Mouse (Mus musculus): ENCODE measurements around the gene Gm6993.

Gm6993 gene

DNA sequence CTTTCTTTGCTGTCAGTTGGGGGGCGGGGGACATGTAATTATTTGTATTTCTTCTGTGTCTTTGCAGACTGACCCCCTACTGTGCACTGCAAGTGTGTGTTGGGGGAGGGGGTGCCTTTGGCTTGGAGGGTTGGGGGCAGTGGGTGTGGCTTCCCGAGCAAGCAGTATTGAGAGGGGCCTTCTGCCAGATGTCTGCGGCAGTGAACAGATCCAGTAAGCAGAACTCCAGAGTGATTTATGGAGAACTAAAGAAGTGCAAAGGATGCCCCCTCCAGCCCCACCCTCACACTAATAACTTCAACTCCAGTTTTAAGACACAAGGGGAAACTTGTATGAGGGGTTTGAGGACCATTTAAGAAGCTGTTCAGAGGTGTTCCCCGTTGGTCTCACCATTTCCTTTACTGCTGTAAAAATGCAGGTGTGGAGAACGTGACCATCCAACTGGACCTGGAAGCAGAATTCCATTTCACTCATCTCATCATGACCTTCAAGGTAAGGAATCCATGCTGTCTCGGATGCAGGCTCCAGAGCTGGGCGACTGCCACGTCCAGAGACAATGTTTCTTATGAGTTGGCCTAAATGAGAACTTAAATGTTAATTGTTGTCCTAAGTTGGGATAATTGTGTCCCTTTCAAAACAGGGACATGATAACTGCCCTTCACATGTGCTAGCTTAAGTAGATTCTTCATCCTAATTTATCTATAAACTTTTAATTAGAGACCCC is 31.6 kb downstream of the Gm6993 start:
- no peak for DNase-seq

DNA sequence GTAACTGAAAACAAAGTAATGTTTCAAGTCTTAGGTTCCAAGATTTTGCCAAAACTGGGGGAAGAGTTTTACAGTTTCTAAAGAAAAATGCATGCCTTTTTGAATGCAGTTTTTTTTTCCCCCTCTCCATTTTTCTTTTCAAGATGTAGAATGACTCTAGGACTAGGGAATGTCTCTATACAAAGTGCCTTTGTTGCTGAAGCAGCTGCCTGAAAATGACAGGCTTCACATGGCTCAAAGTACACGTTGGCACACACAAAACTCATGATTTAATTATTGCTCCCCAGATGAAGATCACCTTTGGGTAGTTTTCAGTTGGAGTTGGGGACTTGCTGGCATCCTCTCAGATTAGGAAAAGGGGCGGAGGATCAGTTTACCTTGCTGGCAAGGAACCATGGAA is 32.3 kb downstream of the Gm6993 start:
- DNase-seq = no peak

DNA sequence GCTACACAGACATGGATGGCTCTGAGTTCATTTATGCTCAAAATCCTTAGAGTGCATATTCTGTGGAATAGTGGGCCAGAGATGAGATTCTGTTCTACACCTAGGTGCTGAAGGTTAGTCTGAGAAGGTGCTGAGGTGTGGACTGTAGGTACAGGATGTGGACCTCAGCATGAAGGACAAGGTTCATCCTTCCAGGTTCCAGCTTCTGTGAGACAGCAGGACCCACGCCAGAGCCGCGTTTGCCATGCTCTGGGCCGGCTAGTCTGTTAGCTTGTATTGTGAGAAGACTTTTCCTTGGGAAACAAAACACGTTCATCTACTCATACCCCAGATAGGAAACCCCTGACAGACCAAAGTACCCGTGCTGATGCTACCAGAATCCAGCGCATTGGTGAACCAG is 33.1 kb downstream of the Gm6993 start:
- peak; percentile 69 for DNase-seq

DNA sequence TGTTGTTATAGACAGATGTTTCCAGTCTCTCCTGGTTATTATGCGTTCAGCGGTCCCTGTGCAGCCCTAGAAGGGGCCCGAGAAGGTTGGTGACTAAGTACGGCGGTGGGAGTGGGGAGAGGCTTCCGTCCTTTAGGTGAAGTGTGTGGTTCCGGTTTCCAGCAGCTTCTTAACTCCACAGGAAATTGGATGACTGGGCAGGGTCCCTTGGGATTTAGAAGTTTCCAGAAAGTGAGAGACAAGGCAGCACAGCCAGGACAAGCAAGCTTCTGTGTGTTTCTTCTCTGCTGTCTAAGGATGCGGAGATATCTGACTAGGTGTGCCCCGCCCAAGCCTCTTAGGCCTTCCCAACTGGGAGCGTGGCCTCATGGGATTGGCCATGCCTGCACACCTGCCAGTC is 34.8 kb downstream of the Gm6993 start:
- DNase-seq = no peak

DNA sequence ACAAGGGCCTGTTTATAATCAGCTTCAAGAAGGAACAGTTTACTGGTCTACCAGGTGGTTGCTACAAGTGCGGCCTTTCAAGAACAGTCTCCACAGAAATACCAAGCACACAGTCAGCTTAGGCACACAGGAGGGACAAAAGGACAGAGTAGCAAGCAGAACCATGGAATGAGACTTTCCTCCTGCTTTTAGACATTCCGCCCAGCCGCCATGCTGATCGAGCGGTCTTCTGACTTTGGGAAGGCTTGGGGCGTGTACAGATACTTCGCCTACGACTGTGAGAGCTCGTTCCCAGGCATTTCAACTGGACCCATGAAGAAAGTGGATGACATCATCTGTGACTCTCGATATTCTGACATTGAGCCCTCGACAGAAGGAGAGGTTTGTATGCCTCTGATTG is 37.7 kb downstream of the Gm6993 start:
- DNase-seq = no peak

DNA sequence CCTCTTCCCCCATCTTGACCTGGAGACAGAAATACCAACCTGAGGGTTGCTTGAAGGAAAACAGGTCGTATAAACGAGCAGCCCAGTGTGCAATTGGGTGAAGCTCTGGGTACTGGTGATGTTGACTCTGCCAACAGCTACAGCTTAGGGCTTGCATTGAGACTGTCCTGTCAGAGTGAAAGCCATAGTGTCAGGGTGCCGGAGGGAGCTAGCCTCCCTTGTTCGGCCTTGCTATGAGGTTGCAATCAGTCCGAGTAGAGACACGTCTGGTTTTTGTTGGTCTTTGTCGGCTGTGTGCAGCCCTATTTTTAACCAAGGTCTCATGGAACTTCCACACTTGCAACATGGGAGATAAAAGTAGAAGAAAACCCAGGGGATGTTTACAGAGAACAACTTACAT is 39.7 kb downstream of the Gm6993 start:
- DNase-seq = no peak

DNA sequence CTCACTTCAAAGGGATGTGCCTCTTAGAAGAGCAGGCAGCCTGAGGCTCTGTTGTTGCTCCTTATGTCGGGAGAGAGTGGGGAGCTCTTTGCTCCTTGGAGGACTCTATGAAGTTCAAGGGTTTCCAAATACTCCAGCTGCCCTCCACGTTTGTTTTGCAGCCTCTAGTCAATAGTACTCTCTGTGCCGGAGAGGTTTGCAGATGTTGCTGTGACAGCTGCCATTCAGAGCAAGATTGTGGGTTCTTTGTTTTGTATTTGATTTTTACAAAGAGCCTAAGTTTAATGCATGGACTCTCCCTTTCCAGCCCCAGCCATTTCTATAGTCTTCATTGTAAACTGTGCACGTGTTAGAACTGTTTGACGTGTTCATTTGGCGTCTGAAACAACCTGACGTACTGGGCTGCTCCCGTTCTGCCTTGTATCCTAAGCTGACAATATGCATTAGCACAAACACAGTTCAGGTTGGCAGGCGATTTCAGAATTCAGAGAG is 40.6 kb downstream of the Gm6993 start:
- DNase-seq = no peak

DNA sequence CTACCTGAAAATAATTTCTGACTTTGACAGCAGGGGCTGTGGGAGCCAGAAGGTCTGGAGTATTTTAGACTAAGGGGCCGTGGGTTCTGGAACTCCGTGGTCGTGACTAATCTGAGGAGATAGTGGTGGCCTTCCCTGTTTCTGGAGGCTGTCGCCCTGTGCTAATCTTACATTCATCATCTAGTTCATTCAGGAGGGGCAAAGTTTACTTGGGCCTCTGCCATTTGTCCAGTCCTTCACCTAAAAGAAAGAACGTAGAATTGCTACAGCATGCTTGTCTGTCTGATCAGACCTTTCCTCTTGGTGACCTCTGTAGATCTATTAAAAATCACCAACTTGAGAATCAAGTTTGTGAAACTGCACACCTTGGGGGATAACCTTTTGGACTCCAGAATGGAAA is 41.7 kb downstream of the Gm6993 start:
- DNase-seq = peak; percentile 56

DNA sequence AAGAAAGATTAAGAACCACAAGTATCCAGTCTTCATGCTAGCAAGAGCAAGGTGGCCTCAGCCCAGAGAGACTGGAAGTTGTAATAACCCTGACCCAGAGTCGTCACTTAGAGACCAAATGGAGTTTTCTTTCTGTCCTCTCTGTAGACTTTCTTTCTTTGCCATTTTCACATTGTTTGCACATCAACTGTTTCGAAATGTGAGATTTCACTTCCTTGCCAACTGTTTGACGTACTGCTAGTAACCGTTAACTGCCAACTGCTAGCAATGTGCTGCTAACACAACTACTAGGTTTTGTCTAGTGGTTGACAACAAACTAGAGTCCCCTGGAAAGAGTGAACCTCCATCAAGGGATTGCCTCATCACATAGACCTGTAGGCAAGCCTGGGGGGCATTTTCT is 42.6 kb downstream of the Gm6993 start:
- DNase-seq = no peak

DNA sequence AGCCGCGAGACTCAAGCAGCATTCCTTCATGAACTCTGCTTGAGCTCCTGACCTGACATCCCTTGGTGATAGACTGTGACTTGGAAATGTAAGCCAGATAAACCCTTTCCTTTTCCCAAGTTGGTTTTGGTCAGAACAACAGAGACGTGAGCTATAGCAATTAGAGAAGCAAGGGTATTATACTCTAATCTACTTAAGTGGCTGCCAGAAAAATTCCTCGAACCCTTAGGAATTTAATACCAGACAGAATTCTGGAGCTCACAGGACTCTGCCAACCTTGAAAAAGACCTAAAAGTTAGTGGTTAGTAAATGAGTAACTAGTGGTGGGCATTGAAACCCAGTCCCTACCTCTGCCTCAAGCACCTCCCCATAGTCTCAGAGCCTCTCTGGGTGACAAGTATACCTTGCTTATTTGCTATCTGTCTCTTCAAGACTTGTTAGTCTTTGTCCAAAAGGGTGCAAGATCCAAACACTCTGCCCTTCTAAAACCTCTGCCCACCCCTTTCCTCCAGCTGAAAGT is 43.1 kb downstream of the Gm6993 start:
- DNase-seq = no peak

DNA sequence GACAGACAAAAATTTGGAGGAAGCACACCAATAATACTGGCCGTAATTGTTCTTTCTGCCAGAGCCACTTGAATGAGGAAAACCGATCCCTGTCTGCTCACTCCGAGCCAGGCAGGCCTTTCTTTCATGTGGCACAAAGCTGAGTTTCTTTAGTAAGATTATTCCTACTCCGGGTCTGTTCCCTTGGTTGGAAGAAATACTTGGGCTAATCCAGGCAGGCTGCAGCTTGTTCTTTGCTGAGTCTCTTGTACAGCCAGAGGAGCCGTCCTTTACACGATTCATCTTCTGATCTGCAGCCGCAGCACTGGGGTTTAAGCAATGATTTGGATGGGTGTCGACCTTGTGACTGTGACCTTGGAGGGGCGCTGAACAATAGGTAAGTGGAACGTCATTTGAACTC is 48.5 kb downstream of the Gm6993 start:
- no peak for DNase-seq

Data from kidney, adult 18-20 months (tissue).